Mouse (Mus musculus) myocyte (in vitro differentiated cells): ENCODE data around the gene Mtmr4.

Experiments used
- CEBPB ChIP-seq: IDR thresholded peaks from 2 replicates; pipeline ENCODE4 v1.6.1; 2011; ENCODE audit warnings: mild to moderate bottlenecking, moderate library complexity; ENCODE audit not compliant: poor library complexity, insufficient read depth, severe bottlenecking
- E2F4 ChIP-seq: IDR thresholded peaks from one replicate; pipeline ENCODE4 v1.6.1; 2011; ENCODE audit warnings: mild to moderate bottlenecking, control low read depth, moderate library complexity; ENCODE audit not compliant: insufficient read depth
- MAX ChIP-seq: IDR thresholded peaks from one replicate; pipeline ENCODE4 v1.6.1; 2011; ENCODE audit warnings: low read depth, mild to moderate bottlenecking, control low read depth
- MYOD1 ChIP-seq, 3 experiments: IDR thresholded peaks; one replicate each; pipeline ENCODE4 v1.6.1; 2011; ENCODE audit warnings: control low read depth in 2 of 3, low read depth in 2 of 3, mild to moderate bottlenecking in 2 of 3, moderate library complexity in 1 of 3; ENCODE audit not compliant: insufficient read length in 2 of 3, control insufficient read depth in 1 of 3
- MYOG ChIP-seq, 3 experiments: IDR thresholded peaks; one replicate each; pipeline ENCODE4 v1.6.1; 2011; ENCODE audit warnings: control low read depth in 2 of 3, low read depth in 2 of 3, mild to moderate bottlenecking in 2 of 3; ENCODE audit not compliant: insufficient read length in 2 of 3, control insufficient read depth in 1 of 3, insufficient read depth in 1 of 3
- POLR2A ChIP-seq: IDR thresholded peaks from one replicate; pipeline ENCODE4 v1.6.1; 2011; ENCODE audit warnings: low read depth, mild to moderate bottlenecking, control low read depth, moderate library complexity; ENCODE audit not compliant: insufficient read length
- POLR2AphosphoS2 ChIP-seq: IDR thresholded peaks from one replicate; pipeline ENCODE4 v1.6.1; 2011; ENCODE audit warnings: low read depth, control low read depth; ENCODE audit not compliant: insufficient read length
- TCF12 ChIP-seq: IDR thresholded peaks from one replicate; pipeline ENCODE4 v1.6.1; 2011; ENCODE audit warnings: mild to moderate bottlenecking, control low read depth; ENCODE audit not compliant: poor library complexity, insufficient read depth, severe bottlenecking
- USF1 ChIP-seq: IDR thresholded peaks from one replicate; pipeline ENCODE4 v1.6.1; 2011; ENCODE audit warnings: low read depth, mild to moderate bottlenecking, control low read depth, moderate library complexity

- TF ChIP-seq POLR2A (no peak), USF1 (no peak), MAX (no peak), MYOD1 (IDR thresholded peaks at IDR 0.05; ENCODE audit: control insufficient read depth in 1 of 3, insufficient read length in 2 of 3, low read depth in 2 of 3) (no peak), TCF12 (no peak), CEBPB (no peak), E2F4 (no peak), POLR2AphosphoS2 (no peak), MYOG (IDR thresholded peaks at IDR 0.05; ENCODE audit: control insufficient read depth in 1 of 3, insufficient read depth in 1 of 3, insufficient read length in 2 of 3, low read depth in 2 of 3) (no peak)
Measured at GRCm38 (mm10) chr11:87566501-87566900, 25.5 kb upstream of the Mtmr4 start, which contains the start of gene Gm11492.
